10 mouse cellular contexts compared by ENCODE assay signal in genomic region chr6:148047650-148047988, GRCm38 (mm10). TPM values are rescaled to one million over a fixed set of nuclear protein-coding genes. Genes with fewer than 3 reads are reported as not detected.
DNase-seq lines count a peak whose midpoint lies in the region; ATAC-seq lines count a peak whose summit lies in the region.
"Had no signal": no experiment of that assay in that cellular context is flagged by ENCODE, and none has a peak within 500 bp of the region (broad histone marks: within the 10 kb centered on the region; RNA-seq: fewer than 3 reads in every experiment).

No protein-coding gene starts in this region.

- no peak overlapping the region for H3K9ac ChIP-seq in heart, embryonic 15.5 days
- H3K9ac ChIP-seq in embryonic facial prominence, embryonic 11.5 days (replicated peaks; ENCODE audit: low read length): peak overlapping the region; percentile 53; the same call in 1 of the 2 replicates
- H3K9ac ChIP-seq in hindbrain, embryonic 14.5 days: peak overlapping the region; percentile 79
- H3K9ac ChIP-seq in midbrain, embryonic 16.5 days (ENCODE audit: low read depth, low read length): peak overlapping the region; percentile 86
- H3K9ac ChIP-seq: liver, embryonic 15.5 days had no signal

- no peaks in the 10 kb centered on the region for H3K36me3 ChIP-seq in heart, embryonic 15.5 days
- no peaks in the 10 kb centered on the region for H3K36me3 ChIP-seq in embryonic facial prominence, embryonic 11.5 days (replicated peaks; ENCODE audit: control insufficient read depth, insufficient read depth, low read depth, low read length)
- no peaks in the 10 kb centered on the region for H3K36me3 ChIP-seq in hindbrain, embryonic 14.5 days (replicated peaks; ENCODE audit: control insufficient read depth, insufficient read depth)
- no peaks in the 10 kb centered on the region for H3K36me3 ChIP-seq in midbrain, embryonic 16.5 days (ENCODE audit: control insufficient read depth, insufficient read depth, low read length)
- H3K36me3 ChIP-seq: liver, embryonic 15.5 days had no signal

- ATAC-seq in heart, embryonic 15.5 days (replicated peaks; ENCODE audit: insufficient number of reproducible peaks, insufficient read depth, low FRiP score, low read depth): peak; percentile 31; the same call in 1 of the 2 replicates
- no peak for ATAC-seq in embryonic facial prominence, embryonic 11.5 days (replicated peaks; ENCODE audit: insufficient number of reproducible peaks, low FRiP score, low TSS enrichment, low read depth)
- peak; percentile 5 for ATAC-seq in hindbrain, embryonic 14.5 days (ENCODE audit: low FRiP score)
- ATAC-seq in midbrain, embryonic 16.5 days: peak; percentile 52; the same call in 1 of the 2 replicates

- peaks cover 18% of the 10 kb centered on the region for H3K27me3 ChIP-seq in heart, embryonic 15.5 days
- H3K27me3 ChIP-seq in embryonic facial prominence, embryonic 11.5 days (ENCODE audit: control insufficient read depth, insufficient read depth, low read length): peaks cover 8% of the 10 kb centered on the region
- H3K27me3 ChIP-seq in hindbrain, embryonic 14.5 days (ENCODE audit: control insufficient read depth, insufficient read depth, low read length): 0 out of 2 replicates have a peak, but pooled peaks cover 6% of the 10 kb centered on the region
- H3K27me3 ChIP-seq in midbrain, embryonic 16.5 days (ENCODE audit: control insufficient read depth, insufficient read depth, low read depth, low read length): no peaks in the 10 kb centered on the region

- no peaks in the 10 kb centered on the region for H3K9me3 ChIP-seq in heart, embryonic 15.5 days (replicated peaks)
- H3K9me3 ChIP-seq in embryonic facial prominence, embryonic 11.5 days (replicated peaks; ENCODE audit: control insufficient read depth, low read length): no peaks in the 10 kb centered on the region
- no peaks in the 10 kb centered on the region for H3K9me3 ChIP-seq in hindbrain, embryonic 14.5 days (ENCODE audit: control insufficient read depth, low read length)
- no peaks in the 10 kb centered on the region for H3K9me3 ChIP-seq in midbrain, embryonic 16.5 days (replicated peaks; ENCODE audit: control insufficient read depth, low read length, poor library complexity, severe bottlenecking)
- H3K9me3 ChIP-seq: liver, embryonic 15.5 days had no signal

- no peak overlapping the region for H3K27ac ChIP-seq in heart, embryonic 15.5 days
- H3K27ac ChIP-seq in embryonic facial prominence, embryonic 11.5 days (replicated peaks; ENCODE audit: low read depth, low read length): no peak overlapping the region
- no peak overlapping the region for H3K27ac ChIP-seq in hindbrain, embryonic 14.5 days
- peak overlapping the region; percentile 78 for H3K27ac ChIP-seq in midbrain, embryonic 16.5 days (ENCODE audit: low read length)
- H3K27ac ChIP-seq: liver, embryonic 15.5 days had no signal

- peak overlapping the region; percentile 81 for H3K4me2 ChIP-seq in heart, embryonic 15.5 days
- H3K4me2 ChIP-seq in embryonic facial prominence, embryonic 11.5 days (ENCODE audit: low read depth, low read length): peak overlapping the region; percentile 65
- peak overlapping the region; percentile 88 for H3K4me2 ChIP-seq in hindbrain, embryonic 14.5 days (replicated peaks)
- H3K4me2 ChIP-seq in midbrain, embryonic 16.5 days (ENCODE audit: low read length): peak overlapping the region; percentile 83
- H3K4me2 ChIP-seq: liver, embryonic 15.5 days had no signal

- DNase-seq in heart, adult 9 months (ENCODE audit: low spot score in 2 of 2): no peak
- DNase-seq in embryonic facial prominence, embryonic 11.5 days (ENCODE audit: low spot score): no peak
- DNase-seq in hindbrain, embryonic 14.5 days (ENCODE audit: low spot score): no peak
- DNase-seq in gastrocnemius, adult 8-10 months (ENCODE audit: low spot score in 2 of 2): no peak
- DNase-seq in cerebellum, postnatal 4 days (ENCODE audit: low spot score in 2 of 2): no peak
- no peak for DNase-seq in B cell, adult 2 months
- DNase-seq: thymus, postnatal 4 days had no signal

- peak overlapping the region; percentile 46 for H3K4me3 ChIP-seq in heart, embryonic 15.5 days
- peak overlapping the region; percentile 32; the same call in 1 of the 2 replicates for H3K4me3 ChIP-seq in embryonic facial prominence, embryonic 11.5 days (ENCODE audit: low read depth, low read length)
- H3K4me3 ChIP-seq in hindbrain, embryonic 14.5 days (replicated peaks; ENCODE audit: low read length): peak overlapping the region; percentile 55
- peak overlapping the region; percentile 53 for H3K4me3 ChIP-seq in midbrain, embryonic 16.5 days (ENCODE audit: low read depth, low read length)
- H3K4me3 ChIP-seq: liver, embryonic 15.5 days had no signal

- peaks cover 9% of the 10 kb centered on the region for H3K4me1 ChIP-seq in heart, embryonic 15.5 days (replicated peaks)
- H3K4me1 ChIP-seq in embryonic facial prominence, embryonic 11.5 days (ENCODE audit: control insufficient read depth, insufficient read depth, low read length): no peaks in the 10 kb centered on the region
- peaks cover 4% of the 10 kb centered on the region; the same call in 1 of the 2 replicates for H3K4me1 ChIP-seq in hindbrain, embryonic 14.5 days (replicated peaks; ENCODE audit: control insufficient read depth, insufficient read depth, low read length)
- 0 out of 2 replicates have a peak, but pooled peaks cover 2% of the 10 kb centered on the region for H3K4me1 ChIP-seq in midbrain, embryonic 16.5 days (ENCODE audit: control insufficient read depth, insufficient read depth, low read length)
- H3K4me1 ChIP-seq: liver, embryonic 15.5 days had no signal

RNA-seq across cellular contexts. Expression of gene Far2, which starts 0.6 kb away (rescaled TPM):
- 0.96 and 1.4 TPM in 2 replicates for polyA plus RNA-seq in heart, embryonic 15.5 days (2015; fragmentation: Nextera tagmentation; extraction: Ambion mirVana)
- 2.0 and 2.4 TPM in 2 replicates for polyA plus RNA-seq in embryonic facial prominence, embryonic 11.5 days (2014; fragmentation: Nextera tagmentation; extraction: Ambion mirVana)
- 24.3 and 27.8 TPM in 2 replicates for polyA plus RNA-seq in hindbrain, embryonic 14.5 days (2014; fragmentation: Nextera tagmentation; extraction: Ambion mirVana)
- polyA plus RNA-seq in midbrain, embryonic 16.5 days (2015; fragmentation: Nextera tagmentation; extraction: Ambion mirVana): 32.1 and 32.6 TPM in 2 replicates
- not detected for total RNA-seq in gastrocnemius, adult 8-10 months (2022)
